Mouse (Mus musculus): ENCODE measurements around the gene 9530053A07Rik.
A peak's percentile ranks its signal among the peaks of the same experiment; 100 is the strongest.

Gene 9530053A07Rik

GRCm38 (mm10) chr7:28179228-28179627 is 50.0 kb downstream of the 9530053A07Rik start, which contains the start of gene Dyrk1b:
Gene Dyrk1b, plus strand, starts transcription at chr7:28179469.
- peak; percentile 99 for DNase-seq

- peak; percentile 96 for DNase-seq
Observed at GRCm38 (mm10) chr7:28179741-28180377, 50.6 kb downstream of the 9530053A07Rik start.

GRCm38 (mm10) chr7:28180890-28181289 is 51.6 kb downstream of the 9530053A07Rik start:
- DNase-seq = no peak

- DNase-seq = no peak
Observed at GRCm38 (mm10) chr7:28181376-28181775, 52.1 kb downstream of the 9530053A07Rik start.

- no peak for DNase-seq
Observed at GRCm38 (mm10) chr7:28182320-28182719, 53.1 kb downstream of the 9530053A07Rik start.

GRCm38 (mm10) chr7:28185884-28186283 is 56.6 kb downstream of the 9530053A07Rik start:
- DNase-seq = no peak

- DNase-seq = no peak
Observed at GRCm38 (mm10) chr7:28186631-28187030, 57.4 kb downstream of the 9530053A07Rik start.

GRCm38 (mm10) chr7:28191489-28191888 is 62.2 kb downstream of the 9530053A07Rik start:
- no peak for DNase-seq

GRCm38 (mm10) chr7:28191903-28192302 is 62.6 kb downstream of the 9530053A07Rik start:
- DNase-seq = no peak

- DNase-seq = no peak
Observed at GRCm38 (mm10) chr7:28195414-28196098, 66.3 kb downstream of the 9530053A07Rik start.

- DNase-seq = no peak
Observed at GRCm38 (mm10) chr7:28196528-28196927, 67.3 kb downstream of the 9530053A07Rik start.

GRCm38 (mm10) chr7:28199054-28199453 is 69.8 kb downstream of the 9530053A07Rik start:
- no peak for DNase-seq

- peak; percentile 80 for DNase-seq
Observed at GRCm38 (mm10) chr7:28203207-28204108, 74.2 kb downstream of the 9530053A07Rik start.

GRCm38 (mm10) chr7:28206044-28206600 is 76.9 kb downstream of the 9530053A07Rik start:
- DNase-seq = peak; percentile 58

- no peak for DNase-seq
Observed at GRCm38 (mm10) chr7:28208396-28208987, 79.2 kb downstream of the 9530053A07Rik start.

- DNase-seq = peak; percentile 72
Observed at GRCm38 (mm10) chr7:28208988-28209508, 79.8 kb downstream of the 9530053A07Rik start.

- no peak for DNase-seq
Observed at GRCm38 (mm10) chr7:28210731-28211130, 81.5 kb downstream of the 9530053A07Rik start.

- peak; percentile 80 for DNase-seq
Observed at GRCm38 (mm10) chr7:28214142-28214541, 84.9 kb downstream of the 9530053A07Rik start.
